Mouse (Mus musculus): ENCODE data around the gene Rab3gap2. TPM values are rescaled to one million over a fixed set of nuclear protein-coding genes. Genes with fewer than 3 reads are reported as not detected.

Rab3gap2 gene
- total RNA-seq, 1 experiment from 2014 or later = 49.3 TPM

DNA sequence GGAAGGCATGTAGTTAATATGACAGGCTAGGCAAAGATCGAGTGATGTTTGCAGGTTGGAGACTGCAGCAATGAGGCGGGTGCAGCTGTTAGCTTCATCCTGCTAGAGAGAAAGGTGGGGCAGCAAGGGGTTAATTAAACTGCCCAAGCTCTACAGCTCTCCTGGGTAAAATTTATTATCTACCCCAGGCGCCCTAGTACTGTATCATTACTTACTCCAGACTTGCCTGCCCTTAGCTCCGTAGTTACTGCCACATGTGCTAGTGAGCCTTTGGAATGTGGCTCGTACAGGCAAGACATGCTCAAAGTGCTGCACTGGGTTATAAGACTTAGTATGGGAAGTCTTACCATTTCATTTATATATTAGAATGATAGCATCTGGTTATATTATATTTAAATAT lies 12.4 kb downstream of the Rab3gap2 start:
- no peak for ATAC-seq (ENCODE audit: extremely low read depth, insufficient number of reproducible peaks, low FRiP score, poor library complexity, severe bottlenecking)

DNA sequence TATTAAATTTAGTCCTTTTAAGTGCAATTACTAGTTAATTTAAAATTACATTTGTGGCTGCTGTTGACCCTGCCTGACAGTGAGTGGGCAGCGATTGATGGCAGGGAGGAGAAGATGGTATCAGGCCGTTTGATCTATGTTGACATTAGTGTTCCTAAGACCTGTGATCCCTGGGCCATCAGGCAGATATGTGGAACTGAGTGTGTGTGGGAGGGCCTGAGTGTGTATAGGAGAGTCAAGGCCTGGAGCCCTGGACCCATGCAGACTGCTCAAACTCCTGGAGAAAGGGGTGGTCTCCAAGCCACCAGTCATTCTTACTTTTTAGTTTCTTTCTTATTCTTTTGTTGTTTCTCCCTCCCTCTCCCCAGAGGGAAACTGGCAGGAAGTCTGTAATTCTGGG lies 12.8 kb downstream of the Rab3gap2 start:
- ATAC-seq (ENCODE audit: extremely low read depth, insufficient number of reproducible peaks, low FRiP score, poor library complexity, severe bottlenecking) = no peak

DNA sequence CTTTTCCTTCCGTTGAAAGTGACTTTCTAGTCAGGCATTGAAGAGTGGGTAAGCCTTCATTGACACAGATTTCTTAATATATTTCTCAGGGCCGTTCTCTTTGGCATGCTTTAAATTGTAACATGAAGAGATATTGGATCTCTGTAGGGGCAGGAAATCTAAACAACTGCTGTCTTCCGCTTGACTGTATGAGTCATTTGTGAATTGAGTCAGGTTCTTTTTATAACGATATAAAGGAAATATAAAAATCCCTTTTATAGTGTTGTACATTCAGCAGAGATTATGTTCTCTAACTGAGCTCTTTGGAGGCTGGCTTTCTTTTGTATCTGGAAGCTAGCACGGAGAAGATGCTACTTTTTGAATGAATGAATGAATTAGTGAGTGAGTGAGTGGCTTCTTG lies 14.0 kb downstream of the Rab3gap2 start:
- ATAC-seq (ENCODE audit: extremely low read depth, insufficient number of reproducible peaks, low FRiP score, poor library complexity, severe bottlenecking) = no peak

DNA sequence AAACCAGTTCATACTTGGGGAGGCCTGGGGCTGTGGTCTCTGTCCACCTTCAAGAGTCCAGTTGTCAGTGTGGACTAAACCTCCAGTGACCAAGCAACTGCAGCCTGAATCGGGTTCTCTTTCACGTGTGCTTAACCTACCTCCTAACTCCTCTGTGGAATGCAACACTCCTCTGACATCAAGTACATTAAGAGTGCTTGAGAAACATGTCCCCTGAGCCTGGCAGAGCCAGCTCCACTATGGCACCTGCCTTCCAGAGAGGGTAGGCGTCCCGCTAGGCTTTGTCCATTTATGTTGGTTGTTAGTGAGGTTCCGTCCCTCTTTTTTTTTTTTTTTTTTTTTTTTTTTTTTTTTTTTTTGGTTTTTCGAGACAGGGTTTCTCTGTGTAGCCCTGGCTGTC lies 23.0 kb downstream of the Rab3gap2 start:
- ATAC-seq (ENCODE audit: extremely low read depth, insufficient number of reproducible peaks, low FRiP score, poor library complexity, severe bottlenecking) = no peak

DNA sequence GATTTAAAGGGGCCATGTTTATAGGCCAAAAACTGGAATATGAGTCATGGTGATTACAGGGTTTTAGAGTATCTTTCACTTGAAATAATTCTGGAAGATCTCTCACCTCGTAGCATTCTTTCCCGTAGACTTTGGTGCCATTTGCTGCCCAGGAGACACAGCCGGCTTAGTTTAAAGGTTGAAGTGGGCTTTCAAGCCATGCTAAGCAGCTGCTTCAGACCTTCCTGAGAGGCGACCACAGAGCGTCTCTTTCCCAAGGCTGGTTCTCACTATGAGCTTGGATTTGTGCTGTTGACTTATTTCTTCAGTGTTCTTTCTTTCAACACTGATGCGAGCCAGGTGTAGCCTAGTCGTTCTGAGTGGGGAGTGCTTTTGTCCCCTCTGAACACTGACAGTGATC lies 23.8 kb downstream of the Rab3gap2 start:
- ATAC-seq (ENCODE audit: extremely low read depth, insufficient number of reproducible peaks, low FRiP score, poor library complexity, severe bottlenecking) = no peak

DNA sequence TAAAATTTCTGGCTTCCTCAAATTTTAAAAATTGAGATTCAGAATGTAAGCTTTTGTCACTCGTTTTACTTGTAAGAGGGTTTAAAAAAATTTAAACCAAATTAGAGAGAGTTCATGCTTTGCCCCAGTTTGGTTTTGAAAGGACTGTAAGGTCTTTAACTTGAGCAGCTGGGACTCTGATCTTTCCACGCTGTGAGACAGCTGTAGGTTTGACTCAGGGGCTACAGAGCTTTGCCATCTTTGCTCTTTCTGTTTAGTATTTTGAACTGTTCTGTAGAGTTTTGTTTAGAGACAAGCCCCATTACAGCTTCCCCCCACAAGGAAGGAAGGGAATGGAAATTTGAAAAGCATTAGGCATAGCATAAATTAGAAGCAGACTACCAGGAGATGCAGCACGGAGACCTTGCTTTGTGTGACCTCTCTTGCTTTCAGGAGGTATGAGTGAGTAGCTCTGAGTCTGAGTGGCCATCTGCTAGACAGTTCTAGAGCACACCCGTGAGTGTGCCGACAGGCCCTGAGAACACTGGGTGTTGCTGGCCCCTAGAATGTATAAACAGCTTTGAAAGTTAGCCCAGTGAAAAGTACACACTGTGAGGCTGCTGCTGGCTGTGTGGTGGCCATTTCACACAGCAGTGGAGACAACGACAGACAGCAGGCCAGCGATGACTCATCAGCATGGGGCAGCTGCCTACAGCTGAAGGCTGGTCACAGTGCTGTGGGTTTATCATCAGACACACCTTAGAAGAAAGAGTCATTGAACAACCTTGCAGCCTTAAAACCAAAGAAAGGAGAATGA lies 25.7 kb downstream of the Rab3gap2 start:
- ATAC-seq (ENCODE audit: extremely low read depth, insufficient number of reproducible peaks, low FRiP score, poor library complexity, severe bottlenecking) = no peak

DNA sequence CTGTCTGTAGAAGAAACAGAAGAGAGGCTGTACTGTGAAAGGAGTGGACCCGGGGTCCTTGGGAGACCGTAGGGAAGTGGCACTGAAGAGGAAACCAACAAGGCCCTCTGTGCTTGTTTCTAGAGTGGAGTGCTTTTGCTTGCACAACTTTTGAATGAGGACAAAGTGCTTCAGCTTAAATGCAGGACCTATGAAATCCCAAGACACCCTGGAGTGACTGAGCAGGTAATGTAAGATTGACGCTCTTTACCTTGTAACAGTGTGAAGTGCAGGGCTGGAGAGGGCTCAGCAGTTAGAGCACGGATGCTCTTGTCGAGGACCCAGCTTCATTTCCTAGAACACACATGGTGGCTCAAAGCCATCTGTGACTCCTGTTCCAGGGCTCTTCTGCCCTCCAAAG lies 31.9 kb downstream of the Rab3gap2 start:
- no peak for ATAC-seq (ENCODE audit: extremely low read depth, insufficient number of reproducible peaks, low FRiP score, poor library complexity, severe bottlenecking)

DNA sequence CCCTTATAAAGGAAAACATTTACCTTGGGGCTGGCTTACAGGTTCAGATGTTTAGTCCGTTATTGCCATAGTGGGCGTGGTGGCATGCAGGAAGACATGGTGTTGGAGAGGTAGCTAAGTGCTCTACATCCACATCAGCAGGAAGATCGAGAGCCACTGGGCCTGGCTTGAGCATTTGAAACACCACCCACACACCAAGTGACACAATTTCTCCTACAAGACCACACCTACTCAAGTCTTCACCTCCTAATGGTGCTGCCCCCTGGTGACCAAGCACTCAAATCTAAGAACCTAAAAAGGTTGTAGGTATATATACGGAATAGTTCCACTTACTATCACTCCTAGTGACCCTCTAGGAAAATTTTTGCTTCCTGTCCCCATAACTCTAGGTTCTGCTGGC lies 32.6 kb downstream of the Rab3gap2 start:
- no peak for ATAC-seq (ENCODE audit: extremely low read depth, insufficient number of reproducible peaks, low FRiP score, poor library complexity, severe bottlenecking)

DNA sequence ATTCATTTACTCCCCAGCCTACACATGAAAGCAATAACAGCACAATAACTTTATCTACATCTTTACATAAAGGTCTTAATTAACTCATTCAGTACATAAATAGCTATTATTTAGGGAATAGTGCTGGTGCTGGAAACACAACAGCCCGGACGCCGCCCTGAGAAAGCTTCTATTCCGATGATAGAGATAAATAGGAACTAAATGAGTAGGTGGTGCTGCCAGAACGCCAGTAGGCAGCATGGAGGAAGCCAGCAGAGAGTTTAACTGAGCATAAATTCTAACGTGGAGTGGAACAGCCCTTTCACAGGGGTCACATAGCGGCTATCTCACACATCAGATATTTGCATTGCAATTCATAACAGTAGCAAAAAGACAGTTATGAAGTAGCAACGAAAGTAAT lies 39.1 kb downstream of the Rab3gap2 start:
- ATAC-seq (ENCODE audit: extremely low read depth, insufficient number of reproducible peaks, low FRiP score, poor library complexity, severe bottlenecking) = no peak

DNA sequence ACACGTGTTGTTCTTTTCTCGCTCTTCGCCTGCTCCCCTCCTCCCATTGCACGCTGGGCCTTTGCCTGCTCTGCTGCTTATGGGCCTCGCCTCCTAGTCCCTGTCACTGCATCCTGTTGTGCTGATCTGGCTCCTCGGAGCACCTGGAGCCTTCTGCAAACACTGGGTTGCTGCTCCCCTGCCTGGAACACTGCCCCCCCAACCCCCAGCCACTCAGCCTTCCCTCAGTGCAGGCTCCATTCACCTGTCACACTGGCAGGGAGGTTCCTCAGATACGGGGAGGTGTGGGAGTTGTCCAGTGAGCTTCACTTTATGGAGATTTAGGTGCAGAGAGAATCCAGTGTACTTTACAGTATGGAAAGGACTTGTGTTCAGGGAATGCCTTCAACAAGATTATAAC lies 41.5 kb downstream of the Rab3gap2 start:
- ATAC-seq (ENCODE audit: extremely low read depth, insufficient number of reproducible peaks, low FRiP score, poor library complexity, severe bottlenecking) = no peak

DNA sequence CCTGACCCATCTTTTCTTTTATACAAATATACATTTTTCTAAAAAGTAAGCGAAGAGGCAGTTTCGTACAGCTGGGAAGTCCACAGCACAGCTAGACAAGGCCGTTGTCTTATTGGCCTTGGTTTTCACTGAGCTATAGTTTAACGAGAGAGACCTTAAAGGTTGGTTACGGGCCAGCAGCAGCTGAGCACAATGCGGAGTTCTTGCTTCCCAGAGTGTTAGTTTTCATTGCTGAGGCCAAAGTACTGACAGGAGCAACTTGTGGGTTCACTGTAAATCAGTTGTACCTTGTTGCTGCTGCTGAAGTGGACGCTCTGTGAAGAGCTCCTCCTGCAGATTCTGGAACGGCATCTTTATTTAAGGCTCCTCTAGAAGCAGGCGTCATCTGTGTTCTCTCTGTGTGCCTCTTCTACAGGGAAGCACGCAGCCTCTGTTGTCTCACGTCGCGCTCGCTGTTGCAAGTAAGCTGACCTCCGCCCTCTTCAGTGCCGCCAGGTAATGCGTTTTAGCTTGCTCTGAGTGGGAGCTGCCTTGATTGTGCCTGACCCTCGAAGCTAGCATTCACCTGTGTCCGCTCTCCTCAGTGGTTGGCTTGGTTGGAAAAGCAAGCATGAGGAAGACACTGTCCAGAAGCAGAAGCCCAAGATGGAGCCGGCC lies 43.6 kb downstream of the Rab3gap2 start:
- ATAC-seq (ENCODE audit: extremely low read depth, insufficient number of reproducible peaks, low FRiP score, poor library complexity, severe bottlenecking) = no peak

DNA sequence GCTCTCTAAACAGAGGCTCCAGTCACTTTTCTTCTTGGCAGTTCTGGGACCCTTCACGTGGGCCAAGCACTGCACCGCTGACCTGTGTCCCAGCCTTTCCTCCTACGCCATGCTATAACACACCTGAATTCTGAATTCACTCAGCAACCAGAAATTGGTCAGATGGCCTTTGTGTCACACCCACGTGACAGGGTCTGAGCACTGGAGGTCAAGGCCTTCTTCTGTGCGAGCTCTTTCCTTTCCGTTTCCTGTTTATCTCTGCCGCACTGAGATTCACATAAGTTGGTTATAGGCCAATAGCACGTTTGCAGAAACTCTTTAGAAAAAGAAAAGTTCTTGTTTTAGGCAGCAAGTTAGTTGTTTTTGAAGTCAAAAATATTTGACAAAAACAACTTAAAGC lies 44.8 kb downstream of the Rab3gap2 start:
- no peak for ATAC-seq (ENCODE audit: extremely low read depth, insufficient number of reproducible peaks, low FRiP score, poor library complexity, severe bottlenecking)

DNA sequence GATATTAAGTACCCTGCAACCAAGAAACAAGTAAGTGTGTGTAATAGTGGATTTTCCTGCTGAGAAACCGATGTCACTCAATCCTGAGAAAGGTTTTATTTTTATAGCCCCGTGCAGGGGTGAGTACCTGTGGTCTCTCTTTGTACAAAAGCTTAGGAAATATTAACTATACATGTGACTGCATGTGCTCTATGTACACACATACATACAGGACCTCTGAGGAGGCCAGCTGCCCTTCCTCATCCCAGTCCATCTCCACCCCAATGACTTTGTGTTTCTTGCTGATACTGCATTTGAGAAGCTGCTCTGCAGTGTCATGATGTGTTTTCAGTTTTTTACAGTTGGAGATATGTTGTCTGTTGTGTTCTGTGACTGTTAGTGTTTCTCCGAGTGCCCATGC lies 48.4 kb downstream of the Rab3gap2 start:
- ATAC-seq (ENCODE audit: extremely low read depth, insufficient number of reproducible peaks, low FRiP score, poor library complexity, severe bottlenecking) = no peak

DNA sequence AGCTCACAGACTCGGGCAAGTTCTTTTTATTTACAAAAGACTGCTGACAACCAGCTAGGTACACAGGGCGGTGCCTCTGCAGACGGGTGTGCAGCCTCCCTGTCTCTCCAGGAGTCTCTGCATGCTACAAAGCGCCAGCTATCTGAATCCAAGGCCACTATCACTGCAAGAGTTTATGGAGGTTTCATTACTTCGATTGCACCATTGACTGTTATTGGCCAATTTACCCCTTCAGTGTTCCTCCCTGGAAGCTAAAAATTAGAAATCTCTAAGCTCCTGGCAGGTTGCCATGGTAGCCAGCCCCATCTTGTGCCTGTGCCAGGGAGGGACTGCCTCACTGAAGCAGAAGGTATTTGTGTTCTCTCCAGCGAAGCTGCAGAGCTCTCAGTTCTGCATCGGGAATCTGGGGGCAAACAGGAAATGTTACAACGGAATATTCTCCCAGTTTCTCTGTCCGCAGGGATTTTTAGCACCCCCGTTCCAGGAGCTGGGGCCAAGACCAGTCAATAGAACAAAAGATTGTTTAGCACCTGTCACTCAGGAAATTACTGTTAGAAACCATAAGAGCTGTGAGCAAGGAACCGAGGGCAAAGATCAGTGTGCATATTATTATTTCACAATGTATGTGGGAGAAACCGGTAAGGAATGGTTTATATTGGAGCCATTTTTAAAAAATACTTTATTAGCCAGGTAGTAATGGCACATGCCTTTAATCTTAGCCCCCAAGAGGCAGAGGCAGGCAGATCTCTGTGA lies 49.4 kb downstream of the Rab3gap2 start:
- ATAC-seq (ENCODE audit: extremely low read depth, insufficient number of reproducible peaks, low FRiP score, poor library complexity, severe bottlenecking) = no peak

DNA sequence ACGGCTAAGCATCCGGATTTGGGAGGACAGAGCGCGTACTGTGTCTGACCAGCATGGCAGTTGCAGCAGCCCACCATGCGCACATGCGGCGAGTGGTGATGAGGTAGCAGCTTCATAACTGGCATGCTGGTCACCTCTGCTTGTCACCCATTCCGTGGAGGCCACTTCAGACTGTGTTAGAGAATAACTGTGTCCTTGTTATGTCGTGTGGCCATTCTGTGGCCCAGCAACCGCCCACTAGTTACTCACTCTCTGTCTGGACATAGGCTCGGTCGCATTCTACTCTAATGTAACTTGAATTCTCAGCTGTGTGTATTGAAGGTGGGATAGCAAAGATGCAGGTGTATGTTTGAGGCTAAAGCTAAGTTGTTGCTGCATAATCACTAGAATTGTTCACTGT lies 51.4 kb downstream of the Rab3gap2 start:
- no peak for ATAC-seq (ENCODE audit: extremely low read depth, insufficient number of reproducible peaks, low FRiP score, poor library complexity, severe bottlenecking)

DNA sequence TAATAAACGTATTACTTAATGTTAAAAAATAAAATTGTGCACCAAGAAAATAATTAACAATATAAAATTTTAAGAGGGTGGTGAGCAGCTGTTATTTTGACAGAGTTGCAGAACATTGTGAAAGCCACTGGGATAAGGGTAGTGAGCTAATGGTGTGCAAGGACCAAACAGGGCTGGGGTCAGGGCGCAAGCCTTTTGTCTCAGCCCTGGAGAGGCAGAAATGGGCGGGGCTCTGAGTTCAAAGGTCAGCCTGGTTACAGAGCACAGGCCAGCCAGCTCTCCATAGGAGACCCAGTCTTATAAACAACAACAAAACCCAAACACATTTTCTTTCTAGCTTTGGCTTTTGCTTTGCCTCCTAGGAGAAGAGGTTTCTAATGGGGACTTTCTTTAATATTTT lies 52.8 kb downstream of the Rab3gap2 start:
- no peak for ATAC-seq (ENCODE audit: extremely low read depth, insufficient number of reproducible peaks, low FRiP score, poor library complexity, severe bottlenecking)

DNA sequence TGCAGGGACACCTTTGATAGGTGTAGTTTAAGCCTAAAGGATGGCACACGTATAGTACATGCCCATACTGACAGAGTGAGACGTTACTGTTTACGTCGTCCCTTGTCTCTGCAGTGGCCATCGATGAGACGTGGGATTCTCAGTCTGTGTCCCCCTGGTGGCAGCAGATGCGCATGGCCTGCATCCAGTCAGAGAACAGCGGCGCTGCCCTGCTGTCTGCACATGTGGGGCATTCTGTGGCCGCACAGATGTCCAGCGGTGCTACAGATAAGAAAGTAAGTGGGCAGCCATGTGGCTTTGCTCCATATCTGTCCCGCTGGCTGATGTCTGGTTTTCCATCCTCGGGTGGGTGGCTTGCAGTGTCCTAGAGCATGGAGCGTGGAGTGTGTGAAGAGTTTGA lies 58.6 kb downstream of the Rab3gap2 start:
- no peak for ATAC-seq (ENCODE audit: extremely low read depth, insufficient number of reproducible peaks, low FRiP score, poor library complexity, severe bottlenecking)

DNA sequence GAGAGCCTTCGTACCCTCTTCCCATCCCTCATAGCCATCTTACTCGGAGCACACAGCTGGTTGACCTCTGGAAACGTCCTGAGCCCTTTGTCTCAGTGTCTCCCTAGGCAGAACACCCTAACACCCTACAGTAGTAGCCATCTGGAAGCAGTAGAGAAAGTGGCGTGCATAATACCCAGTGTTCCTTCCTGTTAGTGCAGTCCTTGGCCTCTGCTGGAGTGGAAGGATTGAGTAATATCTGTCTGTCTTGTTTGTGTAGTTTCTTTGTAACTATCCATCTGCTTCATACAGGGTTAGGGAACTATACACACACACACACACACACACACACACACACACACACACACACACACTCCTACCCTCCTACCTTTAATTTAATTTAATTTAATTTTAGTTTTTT lies 64.8 kb downstream of the Rab3gap2 start:
- no peak for ATAC-seq (ENCODE audit: extremely low read depth, insufficient number of reproducible peaks, low FRiP score, poor library complexity, severe bottlenecking)

DNA sequence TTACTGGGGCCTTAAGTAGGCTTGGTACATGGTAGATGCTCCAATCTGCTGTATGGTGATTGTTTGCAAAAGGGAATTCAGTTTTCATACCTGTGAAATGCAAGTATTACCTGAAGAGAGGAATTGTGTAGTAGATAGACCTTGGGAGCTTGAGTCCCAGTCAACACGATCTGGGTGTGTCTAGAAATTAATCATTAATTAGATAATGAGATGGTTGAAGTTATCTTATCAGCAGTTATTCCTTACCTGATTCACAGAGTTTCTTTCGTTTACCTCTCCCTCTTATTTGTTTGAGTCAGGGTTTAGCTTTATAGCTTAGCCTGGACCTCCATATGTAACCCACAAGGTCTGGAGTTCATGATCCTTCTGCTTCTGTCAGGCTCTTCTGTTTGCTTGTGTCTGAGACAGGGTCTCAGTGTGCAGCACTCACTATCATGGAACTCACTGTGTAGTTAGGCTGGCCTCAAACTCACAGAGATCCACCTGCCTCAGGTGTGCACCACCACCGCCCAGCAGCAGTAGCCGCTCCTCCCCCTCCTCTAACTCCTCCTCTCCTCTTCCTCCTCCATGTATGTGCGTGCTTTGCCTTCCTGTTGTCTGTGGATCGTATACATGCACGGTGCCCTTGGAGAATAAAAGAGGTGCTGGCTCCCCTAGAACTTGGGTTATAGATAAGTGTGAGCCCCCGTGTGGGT lies 66.6 kb downstream of the Rab3gap2 start:
- ATAC-seq (ENCODE audit: extremely low read depth, insufficient number of reproducible peaks, low FRiP score, poor library complexity, severe bottlenecking) = no peak

DNA sequence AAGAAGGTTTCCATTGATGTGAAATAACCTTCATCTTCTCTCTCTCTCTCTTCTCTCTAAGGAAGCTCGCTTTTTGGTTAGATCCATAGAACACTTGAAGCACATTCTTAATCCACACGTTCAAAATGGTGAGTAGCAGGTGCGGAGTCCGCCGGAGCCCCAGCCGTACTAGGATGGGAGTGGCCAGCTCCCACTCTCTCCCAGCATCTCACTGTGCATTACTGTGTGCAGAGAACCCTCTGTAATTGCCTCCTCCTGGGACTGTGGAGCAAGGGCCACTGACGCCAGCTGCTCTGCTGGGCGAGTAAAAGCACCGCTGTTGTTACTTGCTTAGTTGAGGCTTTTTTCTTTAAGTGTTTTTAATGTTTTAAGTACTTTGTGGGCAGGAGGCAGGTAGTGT lies 67.5 kb downstream of the Rab3gap2 start:
- ATAC-seq (ENCODE audit: extremely low read depth, insufficient number of reproducible peaks, low FRiP score, poor library complexity, severe bottlenecking) = no peak
